Mouse (Mus musculus) T-cell, adult 2 months (primary cell): Measurements from ENCODE around the gene Ostn.

Experiments used
- DNase-seq: peaks from one replicate; pipeline ENCODE4 v3.0.0; 2022; ENCODE audit warnings: low spot score

Gene Ostn

DNA sequence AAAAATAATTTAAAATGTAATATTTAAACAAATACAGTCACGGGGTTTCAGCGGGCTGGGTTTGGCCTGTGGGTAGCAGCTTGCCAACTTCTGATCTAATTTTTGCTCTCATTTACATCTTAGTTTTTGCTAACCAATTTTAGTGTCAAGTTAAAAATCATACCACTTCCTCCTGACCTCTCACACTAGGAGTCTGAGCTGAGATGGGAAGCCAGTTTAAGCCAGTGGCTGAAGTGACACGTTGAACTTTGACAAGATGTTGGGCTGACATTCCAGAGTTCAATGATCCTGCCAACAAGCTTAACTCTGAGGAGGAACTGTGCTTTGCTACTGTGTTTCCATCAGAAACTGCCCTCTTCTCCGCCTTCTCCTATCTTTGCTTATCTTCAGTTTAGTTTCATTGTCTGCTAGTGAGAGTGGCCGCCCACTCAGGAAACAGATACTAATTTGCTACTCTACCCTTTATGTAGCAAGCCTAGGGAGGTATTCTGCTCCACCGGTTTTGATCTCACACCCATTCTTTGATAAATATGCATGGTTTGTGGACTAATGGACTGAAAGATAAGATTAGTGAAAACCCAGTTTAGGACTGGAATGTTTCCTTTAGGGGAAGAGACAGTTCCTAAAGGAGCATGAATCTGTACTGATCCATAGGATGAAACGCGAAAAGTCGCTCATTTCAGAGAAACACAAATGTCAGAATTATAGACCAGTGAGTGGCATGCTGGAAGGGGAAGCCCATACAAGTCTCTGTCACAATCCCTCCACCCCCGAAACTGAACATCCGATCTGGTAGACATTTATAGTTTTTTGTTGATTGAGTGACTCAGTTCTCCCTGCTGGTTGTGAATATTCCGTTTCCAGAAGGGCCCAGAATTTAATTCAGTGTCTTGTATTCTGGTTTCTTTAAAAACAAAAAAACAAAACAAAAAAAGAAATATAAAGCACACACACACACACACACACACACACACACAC lies 80.6 kb downstream of the Ostn start:
- peak; percentile 15 for DNase-seq

DNA sequence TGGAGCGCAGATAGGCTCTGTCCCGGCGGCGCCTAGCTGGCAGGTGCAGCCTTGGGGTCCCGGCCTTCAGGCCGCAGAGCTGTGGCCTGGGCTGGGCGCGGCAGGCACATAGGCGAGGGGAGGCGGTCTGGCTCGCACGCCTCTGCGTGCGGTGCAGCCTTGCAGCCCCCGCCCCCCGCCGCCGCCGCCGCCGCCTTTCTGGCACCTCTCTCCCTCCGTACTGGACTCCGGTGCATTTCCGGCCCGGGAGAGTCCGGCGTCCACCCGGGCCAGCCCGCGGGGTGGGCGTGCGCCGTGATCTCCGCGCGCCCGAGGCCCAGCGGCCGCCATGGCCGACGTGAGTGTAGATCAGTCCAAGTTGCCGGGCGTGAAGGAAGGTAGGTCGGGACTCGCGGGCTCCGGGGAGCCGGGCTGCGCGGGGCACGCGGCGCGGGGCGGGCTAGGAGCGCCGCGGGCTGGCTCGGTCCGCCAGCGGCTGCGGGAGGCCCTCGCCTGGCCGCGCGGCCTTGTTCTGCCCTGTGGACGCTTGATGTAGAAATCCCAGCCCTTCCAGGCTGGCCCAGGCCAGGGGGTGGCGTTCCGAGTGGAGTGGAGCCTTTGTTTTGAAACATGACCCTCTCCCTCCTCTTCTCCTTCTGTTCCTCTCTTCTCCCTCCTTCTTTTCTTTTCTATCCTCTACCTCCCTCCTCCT lies 81.6 kb downstream of the Ostn start, which contains the start of gene Ccdc50:
Gene Ccdc50, plus strand, starts transcription at position 109 of the 691 bp plus-strand sequence.
- DNase-seq = peak; percentile 45

DNA sequence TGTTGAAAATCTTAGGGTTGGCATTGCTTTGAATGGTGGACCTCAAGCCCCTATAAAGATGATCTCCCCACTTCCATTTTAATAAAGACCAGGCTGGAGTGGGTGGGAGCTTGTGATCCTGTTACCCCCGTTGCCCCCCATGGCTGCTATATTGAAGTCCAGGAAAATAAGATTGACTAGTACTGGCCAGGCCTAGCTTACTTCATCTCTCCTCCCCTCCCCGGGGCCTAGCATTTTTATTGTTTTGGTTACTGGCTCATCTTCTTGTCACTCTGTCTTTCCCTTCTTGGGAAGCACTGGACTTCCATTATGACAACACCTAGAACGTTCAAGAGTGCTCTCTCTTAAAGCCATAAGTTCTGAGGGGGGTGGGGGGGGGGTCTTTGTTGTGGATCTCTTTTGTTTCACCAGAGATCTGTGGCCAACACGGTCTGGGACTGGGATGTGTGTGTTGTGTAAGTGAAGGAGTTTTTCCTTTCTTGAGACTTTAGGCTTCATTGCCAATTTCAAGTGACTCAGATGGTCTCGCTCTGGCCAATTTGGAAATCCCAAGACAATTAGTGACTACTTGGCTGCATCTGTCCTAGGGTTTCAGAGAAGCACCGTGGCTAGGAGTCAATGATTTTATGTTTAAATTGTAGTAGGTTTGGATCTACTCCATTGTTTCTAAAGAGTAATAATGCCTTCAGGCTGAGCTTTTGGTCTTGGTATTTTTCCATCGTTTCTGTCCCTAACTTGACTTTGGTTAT lies 82.4 kb downstream of the Ostn start:
- DNase-seq = no peak

DNA sequence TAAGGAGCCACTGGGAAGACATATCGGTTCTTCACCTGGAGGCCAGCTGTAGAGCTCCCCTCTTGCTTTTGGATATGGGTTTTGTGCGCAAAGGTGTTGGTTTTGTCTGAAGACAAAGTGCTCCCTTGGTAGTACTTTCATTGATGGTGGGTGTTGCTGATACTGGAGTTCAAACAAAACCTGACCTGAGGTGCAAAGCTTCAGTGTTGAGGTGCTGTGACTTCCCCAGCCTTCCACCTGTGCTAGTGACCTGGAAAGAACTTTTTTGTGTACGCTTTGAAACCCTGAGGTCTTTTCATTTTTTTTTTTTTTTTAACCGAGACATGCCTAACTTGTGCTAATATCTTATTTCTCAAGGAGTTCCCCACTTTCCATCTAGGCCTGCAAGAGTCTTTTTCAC lies 83.0 kb downstream of the Ostn start:
- no peak for DNase-seq

DNA sequence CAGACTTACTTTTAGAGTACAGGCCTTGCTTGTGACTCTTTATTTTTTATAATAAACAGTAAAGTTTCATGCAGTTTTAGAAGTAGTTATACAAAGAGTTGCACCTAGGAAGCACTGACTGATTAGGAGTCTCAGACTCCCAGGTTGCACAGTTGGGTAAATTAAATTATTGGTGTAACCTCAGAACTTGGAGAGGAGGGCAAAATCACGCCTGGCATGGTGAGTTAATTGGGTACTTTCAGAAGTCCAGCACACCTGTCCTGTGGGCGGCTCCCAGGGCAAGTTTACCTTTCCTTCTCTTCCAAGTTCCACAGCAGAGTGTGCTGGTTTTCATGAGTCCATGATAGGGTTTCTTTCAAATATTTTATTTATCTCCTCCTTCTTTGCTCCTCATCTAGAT lies 84.6 kb downstream of the Ostn start:
- no peak for DNase-seq

- no peak for DNase-seq
These were observed 88.2 kb downstream of the Ostn start for GRCm38 (mm10) chr16:27395251-27396037.

GRCm38 (mm10) chr16:27396951-27397350 lies 89.7 kb downstream of the Ostn start:
- DNase-seq = no peak

GRCm38 (mm10) chr16:27399026-27399718 lies 91.9 kb downstream of the Ostn start:
- no peak for DNase-seq

DNA sequence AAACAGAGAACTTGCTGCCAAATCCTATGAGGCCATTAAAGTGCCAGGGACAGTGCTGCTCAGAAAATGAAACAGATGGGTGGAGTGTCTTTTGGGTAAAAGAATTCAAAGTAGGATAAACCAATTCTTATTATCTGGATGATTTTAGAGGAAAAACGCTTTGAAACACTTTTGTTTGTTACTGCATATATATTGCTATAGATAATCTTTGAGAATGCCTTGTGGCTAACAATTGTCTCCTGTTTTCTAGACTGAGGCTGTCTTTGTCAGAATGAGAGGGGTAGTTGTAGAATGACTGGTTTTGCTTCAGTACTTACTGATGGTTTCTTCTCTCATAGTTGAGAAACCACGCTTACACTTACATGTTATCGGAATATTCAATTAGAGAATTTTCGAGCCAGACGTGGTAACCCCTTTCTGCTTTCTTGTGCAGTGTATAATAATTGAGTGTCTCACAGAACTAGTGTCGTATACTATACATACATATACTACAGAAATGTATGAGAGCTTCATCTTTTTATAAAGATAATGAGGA lies 92.5 kb downstream of the Ostn start:
- DNase-seq = no peak
